Mouse (Mus musculus) thymus, adult 18-20 months (tissue): Measurements from ENCODE around the gene Mtf2.
A peak's percentile ranks its signal among the peaks of the same experiment; 100 is the strongest.
"Not testable (repeated sequence)": the region's sequence is repeated elsewhere in the genome, so short reads cannot be mapped to it uniquely, and the experiment has no call there.

Source experiments
- DNase-seq, 2 experiments: peaks; one replicate each; pipeline ENCODE4 v3.0.0; 2022; ENCODE audit warnings: mixed read lengths in 2 of 2

Mtf2 gene

GRCm38 (mm10) chr5:108065465-108066411 is at the start of gene Mtf2:
Gene Mtf2, plus strand, starts transcription at chr5:108065674.
- peak; percentile 91 to 93 for DNase-seq

DNA sequence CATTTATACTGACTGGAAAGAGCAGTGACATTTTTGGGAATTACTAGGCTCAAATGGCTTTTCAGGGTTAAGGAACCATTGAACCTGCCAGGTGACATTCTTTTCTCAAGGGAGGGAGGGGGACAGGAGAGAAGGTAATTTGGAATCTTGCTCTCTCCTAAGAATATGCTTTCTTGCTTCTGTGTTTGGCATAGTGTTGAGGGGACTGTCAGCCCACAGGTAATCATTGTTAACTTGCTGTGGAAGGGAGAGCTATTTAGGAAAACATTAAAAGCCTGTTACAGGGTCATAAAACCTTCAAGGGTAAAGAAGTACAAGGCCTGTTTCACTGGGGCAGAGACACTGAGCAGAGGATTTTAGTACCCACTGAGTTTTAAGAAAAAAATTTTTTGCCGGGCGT is 48.2 kb upstream of the Mtf2 start:
- no peak for DNase-seq

DNA sequence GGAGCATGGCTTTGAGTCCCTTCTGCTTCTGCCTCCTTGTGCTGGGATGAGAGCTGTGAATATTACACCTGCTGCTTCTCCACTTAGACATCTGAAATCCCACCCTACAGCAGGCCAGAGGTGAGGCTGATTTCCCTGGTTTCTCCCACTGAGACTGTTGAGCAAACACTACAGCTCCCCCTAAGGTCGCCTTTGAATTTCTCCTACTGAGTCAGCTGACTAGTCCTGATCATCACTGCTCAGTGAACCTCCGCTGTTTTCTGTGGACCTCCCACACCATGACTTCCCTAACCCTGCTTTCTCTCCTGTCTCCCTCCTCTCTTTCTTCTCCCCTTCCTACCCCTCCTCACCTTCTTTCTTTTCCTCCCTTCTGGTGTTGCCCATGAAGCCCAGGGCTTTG is 46.1 kb upstream of the Mtf2 start:
- DNase-seq: no peak

DNA sequence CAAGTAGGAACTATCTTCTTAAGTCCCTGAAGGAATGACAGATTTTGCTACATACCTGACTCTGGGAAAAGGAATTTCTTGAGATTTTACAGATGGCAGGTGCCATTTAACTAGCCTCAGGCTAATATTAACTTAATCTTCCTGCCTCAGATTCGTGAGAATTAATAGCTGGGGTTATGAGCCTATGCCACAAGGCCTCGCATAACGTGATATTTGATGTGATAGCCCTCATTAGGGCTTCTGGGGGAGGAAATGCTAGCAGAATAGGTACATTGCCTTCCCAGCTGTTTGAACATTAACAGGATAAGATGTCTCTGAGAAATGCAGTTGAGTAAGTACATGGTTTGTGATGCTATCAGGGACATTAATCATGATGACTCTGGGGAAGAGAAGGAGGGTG is 44.1 kb upstream of the Mtf2 start:
- DNase-seq: no peak

GRCm38 (mm10) chr5:108028230-108028629 is 37.2 kb upstream of the Mtf2 start:
- no peak for DNase-seq

DNA sequence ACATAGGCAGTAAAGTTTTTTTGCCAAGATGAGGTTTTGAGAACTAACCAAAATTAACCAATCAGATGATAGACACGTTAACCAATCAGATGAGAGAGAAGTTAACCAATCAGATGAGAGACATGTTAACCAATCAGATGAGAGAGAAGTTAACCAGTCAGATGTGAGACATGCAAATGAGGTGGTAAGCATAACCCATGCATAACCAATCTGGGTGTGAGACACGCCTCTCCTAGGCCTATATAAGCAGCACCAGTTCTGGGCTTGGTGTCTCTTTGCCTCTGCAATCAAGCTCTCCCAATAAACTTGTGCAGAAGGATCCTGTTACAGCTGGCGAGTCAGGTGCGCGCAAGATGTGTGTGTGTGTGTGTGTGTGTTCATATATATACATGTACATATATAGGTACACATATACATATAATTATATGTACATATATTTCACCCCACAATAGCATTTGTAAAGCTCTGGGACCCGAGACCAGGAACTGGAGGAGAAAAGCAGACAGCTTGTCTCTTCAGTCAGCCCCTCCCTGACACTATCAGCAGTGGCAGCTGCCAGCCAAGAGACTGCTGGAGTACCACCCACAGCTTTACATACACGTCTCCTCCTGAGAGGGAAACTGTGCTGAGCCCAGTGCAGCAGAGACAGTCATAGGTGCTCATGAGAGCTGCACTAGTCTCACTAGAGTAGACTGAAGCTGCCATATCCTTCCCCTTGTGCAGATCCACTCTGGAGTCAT is 36.5 kb upstream of the Mtf2 start:
- not testable (repeated sequence) for DNase-seq

- DNase-seq: no peak
Measured at GRCm38 (mm10) chr5:108029968-108030367, 35.5 kb upstream of the Mtf2 start.

DNA sequence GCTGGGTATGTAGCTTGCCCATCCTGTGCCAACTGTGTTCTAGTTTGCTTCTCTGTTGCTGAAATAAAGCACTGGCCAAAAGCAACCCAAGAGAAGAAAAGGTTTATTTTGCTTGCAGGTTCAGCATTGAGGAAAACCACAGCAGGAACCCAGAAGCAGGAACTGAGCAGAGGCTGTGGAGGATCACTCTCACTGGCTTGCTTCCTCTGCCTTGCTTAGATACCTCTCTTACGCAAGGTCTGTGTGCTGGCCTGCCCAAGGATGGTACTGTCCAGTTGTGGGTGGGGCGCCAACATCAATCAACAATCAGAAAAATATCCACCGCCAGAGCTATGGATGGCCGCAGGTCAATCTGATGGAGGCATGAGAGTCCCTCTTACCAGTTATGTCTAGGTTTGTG is 34.2 kb upstream of the Mtf2 start:
- no peak for DNase-seq

DNA sequence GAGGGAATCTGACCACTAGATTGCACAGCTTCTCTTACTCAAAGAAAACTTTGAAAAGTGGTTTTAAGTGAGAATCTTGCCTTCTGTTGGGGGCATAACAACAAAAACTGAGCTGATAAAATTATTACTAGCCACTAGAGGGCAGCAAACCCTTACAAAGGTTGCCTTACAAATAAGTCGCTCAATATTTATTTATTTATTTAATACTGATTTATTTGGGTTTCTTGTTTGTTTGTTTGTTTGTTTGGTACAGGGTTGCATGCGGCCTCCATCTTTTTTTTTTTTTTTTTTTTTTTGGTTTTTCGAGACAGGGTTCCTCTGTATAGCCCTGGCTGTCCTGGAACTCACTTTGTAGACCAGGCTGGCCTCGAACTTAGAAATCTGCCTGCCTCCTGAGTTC is 31.3 kb upstream of the Mtf2 start:
- no peak for DNase-seq

DNA sequence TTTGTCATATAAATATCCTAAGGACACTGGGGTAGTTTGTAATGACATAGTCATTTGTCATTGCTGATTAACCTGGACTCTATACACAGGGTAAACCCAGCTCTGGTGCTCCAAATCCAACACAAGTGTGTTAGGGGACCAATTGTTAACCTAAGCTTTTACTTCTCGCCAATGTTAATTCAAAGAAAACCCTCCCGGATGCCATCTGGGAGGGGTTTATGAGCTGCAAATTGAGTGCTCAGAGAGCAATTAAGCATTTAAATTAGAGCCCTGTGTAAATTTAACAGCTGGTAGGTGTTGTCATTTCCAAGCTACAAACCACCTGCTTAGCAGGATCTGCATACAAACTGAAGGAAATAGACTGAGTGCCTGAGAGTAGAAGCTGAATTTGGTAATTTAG is 30.0 kb upstream of the Mtf2 start:
- DNase-seq: no peak

DNA sequence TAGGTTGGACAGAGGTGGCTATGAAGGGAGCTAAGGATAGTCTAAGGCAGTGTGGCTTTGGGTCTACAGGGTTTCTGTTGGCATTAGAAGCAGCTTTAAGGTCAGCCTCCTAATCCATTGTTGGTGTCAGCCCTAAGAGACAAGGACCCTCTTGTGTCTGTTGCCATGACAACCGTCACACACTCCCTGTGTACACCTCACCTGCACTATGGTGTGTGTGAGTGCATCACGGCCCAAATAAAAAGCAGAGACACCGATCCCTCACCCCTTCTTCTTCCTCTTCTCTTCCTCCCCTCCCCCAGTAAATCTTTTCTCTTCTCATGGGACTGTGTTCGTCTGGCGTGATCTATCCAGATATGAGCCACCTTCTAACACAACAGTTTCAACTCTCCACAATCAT is 23.4 kb upstream of the Mtf2 start:
- DNase-seq: no peak

DNA sequence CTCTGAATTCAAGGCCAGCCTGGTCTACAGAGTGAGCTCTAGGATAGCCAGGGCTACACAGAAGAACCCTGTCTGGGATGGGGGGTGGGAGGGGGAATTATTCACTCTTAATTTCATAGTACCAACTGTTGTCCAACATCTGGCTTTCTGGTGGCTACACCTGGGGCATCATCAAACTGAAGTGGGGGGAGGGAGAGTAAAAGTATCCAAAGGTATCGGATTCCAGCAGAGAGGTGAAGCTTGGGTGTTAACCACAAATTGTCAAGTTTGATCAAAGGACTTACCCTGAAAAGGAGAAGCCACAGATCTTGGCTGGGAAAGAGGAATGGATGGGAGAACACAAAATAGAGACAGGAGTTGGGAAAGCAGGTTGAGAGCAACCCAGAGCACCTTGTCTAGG is 21.6 kb upstream of the Mtf2 start:
- no peak for DNase-seq

DNA sequence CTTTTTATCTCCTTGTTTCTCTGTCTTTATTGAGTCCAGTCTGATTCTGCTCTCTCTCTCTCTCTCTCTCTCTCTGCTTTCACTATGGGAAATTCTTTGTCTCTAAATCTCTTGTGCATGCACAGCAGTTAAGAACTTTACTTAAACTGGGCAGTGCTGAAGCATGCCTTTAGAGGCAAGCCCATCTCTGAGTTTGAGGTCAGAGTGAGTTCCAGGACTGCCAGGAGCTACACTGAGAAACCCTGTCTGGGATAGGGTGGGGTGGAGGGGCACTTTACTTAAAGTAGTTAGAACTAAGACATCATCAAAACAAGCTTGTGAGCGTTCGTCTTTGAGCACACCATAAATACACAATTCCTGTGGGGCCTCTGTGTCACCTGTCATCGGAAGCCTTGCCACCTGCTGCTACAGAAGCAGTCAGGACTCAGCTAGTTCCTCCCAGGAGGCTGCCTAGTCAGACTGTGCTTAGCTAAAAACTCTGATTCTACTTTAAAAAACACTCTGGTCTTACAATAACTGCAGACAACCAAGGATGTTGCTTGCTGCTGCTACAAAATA is 15.7 kb upstream of the Mtf2 start:
- DNase-seq: peak; percentile 39 to 59

DNA sequence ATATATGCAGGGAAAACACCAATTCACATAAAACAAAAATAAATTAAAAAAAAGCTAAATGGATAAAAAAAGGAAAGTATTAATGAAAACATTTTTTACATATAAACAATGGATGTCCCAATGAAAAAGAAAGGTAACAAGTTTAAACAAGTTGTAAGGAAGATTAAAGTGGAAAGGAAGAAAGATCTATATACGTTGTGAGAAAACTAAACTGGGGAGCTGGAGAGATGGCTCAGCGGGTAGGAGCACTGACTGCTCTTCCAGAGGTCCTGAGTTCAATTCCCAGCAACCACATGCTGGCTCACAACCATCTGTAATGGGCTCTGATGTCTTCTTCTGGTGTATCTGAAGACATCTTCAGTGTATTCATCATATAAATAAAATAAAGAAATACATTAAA is 14.4 kb upstream of the Mtf2 start:
- no peak for DNase-seq

DNA sequence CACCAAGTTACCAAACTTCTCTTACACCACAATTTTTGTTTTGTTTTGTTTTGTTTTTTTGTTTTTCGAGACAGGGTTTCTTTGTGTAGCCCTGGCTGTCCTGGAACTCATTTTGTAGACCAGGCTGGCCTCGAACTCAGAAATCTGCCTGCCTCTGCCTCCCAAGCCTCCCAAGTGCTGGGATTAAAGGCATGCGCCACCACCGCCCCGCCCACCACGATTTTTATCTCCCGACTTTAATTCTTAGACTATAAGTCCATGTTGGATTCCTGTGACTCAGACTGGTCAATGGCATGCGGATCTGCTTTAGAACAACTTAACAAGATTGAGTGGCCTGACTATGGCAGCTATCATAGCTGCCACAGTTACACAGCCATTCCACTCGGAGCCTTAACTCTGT is 13.7 kb upstream of the Mtf2 start:
- DNase-seq: not testable (repeated sequence)

GRCm38 (mm10) chr5:108052200-108052599 is 13.3 kb upstream of the Mtf2 start:
- no peak for DNase-seq

DNA sequence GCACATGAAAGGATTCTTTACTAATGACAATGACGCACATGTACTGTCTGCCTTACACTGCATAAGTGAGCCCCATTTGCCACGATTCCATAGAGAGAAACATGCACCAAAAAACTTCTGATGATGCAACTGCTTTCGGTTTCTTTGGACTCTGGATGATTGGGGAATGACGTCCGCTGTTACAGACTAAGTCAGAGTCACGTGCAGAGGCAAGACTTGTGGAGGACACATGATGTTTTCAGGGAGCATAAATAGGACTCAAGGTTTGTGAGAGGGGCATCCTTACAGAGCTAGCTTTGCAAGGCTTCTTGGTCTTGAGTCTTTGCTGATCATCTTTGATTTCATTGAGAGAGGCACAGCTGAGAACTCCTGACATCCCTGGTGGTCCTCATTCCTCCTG is 11.9 kb upstream of the Mtf2 start:
- DNase-seq: no peak

GRCm38 (mm10) chr5:108060413-108060812 is 5.1 kb upstream of the Mtf2 start:
- no peak for DNase-seq

DNA sequence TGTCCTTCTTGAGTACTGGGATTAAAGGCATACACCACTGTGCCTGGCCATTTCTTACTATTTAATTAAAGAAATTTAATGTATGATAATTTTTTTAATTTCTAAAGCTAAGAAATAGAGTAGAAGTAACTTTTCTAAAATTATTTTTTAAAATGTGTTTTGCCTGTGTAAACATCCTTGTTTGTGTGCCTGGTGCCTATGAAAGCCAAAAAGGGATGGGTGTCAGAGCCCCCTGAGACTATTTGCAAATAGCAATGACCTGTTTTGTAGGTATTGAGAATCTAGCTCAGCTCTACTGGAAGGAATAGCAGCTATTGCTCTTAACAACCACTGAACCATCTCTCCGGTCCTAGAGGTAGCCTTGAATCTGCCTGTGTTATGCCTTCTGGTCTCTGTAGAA is 6.8 kb downstream of the Mtf2 start:
- DNase-seq: no peak

DNA sequence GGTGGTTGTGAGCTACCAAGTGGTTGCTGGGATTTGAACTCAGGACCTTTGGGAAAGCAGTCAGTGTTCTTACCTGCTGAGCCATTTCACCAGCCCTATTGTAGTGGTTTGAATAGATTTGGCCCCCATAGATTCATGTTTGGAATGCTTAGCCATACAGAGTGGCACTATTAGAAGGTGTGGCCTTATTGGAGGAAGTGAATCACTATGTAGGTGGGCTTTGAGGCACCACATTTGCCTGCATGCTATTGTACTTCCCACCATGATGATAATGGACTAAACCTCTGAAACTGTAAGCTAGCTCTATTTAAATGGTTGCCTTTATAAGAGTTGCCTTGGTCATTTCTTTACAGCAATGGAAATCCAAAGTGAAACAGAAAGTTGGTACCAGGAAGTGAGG is 10.8 kb downstream of the Mtf2 start:
- no peak for DNase-seq

DNA sequence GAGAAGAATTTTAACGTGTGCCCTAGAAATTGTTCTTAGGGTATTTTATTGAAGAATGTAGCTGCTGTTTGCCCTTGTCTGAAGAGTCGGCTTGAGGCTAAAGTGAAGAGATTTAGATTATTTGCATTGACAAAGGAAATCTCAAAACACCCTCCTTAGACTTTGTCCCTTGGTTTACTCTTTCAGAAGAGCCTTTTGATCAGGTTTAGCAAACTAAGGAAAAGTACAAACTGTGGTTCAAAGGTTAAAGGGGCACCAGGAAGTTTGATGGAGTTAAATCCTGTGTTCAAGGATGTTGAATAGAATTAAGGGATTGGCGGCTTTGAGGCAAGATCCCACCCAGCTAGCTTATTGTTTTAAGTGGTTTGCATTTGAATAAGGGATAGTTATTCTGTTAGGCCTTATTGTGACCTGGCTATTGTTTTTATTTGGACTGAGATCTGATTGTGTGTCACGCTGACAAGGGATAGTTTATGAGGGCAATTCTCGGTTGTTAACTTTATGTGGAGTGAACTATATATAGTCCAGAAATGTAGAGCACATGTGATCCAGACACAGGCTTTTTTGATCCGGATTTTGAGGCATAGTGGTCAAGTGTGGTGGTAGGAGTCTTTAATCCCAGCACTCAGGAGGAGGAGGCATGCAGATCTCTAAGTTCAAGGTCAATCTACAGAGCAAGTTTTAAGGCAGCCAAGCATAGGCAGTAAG is 11.5 kb downstream of the Mtf2 start:
- DNase-seq: no peak

GRCm38 (mm10) chr5:108079603-108080002 is 14.1 kb downstream of the Mtf2 start:
- DNase-seq: no peak

DNA sequence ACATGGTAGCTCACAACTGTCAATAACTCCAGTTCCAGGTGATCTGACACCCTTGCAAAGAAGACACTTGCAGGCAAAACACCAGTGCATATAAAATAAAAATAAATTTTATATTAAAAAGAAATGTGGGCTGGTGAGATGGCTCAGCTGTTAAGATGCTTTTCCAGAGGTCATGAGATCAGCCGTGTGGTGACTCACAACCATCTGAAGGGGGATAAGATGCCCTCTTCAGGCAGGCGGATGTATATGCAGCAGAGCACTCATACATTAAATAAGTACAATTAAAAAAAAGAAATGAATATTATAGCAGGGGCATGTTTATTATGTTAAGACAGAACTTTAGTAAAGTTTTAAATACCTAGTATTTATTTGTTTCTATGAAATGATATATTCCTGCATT is 16.9 kb downstream of the Mtf2 start:
- no peak for DNase-seq
